Mouse (Mus musculus) heart, adult 18-20 months (tissue): ENCODE measurements around the gene Mab21l1. TPM values are rescaled to one million over a fixed set of nuclear protein-coding genes. Genes with fewer than 3 reads are reported as not detected.

Experiments
- DNase-seq, 2 experiments: peaks; one replicate each; pipeline ENCODE4 v3.0.0; 2021 to 2022; ENCODE audit warnings: mixed read lengths in 1 of 2
- long read RNA-seq, 2 experiments: library from polyadenylated mRNA; stranded (forward); transcript quantifications; one replicate each; pipeline ENCODE4 v2.0.0; 2021
- total RNA-seq, 2 experiments: library from RNA; stranded (reverse); gene quantifications; 2 replicates each; pipeline ENCODE4 v1.2.3; 2021

The Mab21l1 gene
- under 1 TPM in 1 of 2 experiments, not detected in 1; 0.10 TPM for total RNA-seq
- long read RNA-seq, experiment 1, result 0 reads
- long read RNA-seq, experiment 2, result 0 reads

DNA sequence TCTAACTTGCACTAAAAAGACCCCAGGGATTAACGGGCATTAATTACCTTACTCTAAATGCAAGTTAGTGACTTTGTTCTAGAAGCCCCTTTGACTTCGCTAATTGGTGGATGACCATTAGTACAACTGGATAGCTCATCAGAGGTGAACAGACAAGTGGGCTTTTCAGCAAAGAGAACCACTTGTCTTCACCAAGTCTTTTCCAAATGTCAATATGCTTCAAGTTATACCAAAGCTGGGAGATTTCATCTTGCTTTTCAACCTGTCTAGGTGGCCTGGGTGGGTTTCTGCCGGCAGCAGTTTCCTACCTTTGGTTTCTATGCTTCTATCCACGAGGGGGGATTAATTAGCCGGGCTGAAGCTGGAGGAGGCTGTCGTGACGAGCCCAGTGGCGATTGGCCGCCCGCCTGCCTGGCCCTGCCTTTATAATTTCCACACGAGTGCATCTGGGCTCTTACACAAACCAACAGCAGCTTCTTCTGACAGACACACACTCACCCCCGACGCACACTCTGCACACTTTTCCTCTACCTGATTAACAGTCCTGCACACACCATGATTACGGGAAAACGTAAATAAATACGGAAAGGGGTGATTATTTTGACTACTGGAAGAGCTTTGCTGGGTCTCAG, at the start of gene Mab21l1:
TSS of gene Mab21l1 (plus strand) at position 455 of the 632 bp plus-strand sequence.
- DNase-seq, result peak in 1 of 2 experiments; percentile 19

DNA sequence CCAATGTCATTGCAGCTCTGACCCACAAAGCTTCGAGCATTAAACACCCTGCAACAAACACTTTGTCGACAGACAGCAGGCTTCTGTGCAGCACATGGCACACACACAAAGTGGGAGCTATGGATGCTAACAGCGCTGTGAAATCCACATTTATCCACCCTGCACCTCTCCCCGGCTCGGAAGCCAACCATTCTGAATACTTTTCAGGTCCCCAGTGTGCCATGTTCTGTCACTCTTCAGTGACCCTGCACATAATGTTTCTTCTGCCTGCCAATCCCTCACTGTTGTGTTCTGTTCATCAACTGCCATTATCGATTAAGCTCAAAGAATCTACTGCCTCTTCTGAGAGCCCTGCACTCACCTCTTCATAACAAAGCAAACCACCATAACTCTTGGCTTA, 48.6 kb upstream of the Mab21l1 start:
- DNase-seq, result no peak

DNA sequence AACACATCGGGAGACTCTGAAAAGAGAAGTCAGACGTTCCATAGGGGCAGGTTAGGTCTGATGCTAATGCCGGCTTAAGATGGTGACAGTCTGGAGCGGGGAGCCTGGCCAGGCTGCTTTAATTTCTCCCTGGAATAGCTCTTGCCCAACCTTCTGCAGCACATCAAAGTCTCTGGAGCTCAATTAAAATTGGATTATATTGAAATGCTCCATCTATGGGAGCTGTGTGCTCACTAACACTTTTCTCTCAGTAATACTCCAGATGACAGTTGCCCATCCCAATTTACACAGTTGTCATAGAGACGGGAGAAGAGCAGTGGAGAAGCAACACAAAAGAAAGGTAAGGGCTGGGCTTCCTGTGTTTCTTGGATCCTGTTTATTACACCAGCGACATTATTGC, 40.9 kb upstream of the Mab21l1 start:
- DNase-seq, result no peak

GRCm38 (mm10) chr3:55742218-55742617, 40.1 kb upstream of the Mab21l1 start:
- no peak for DNase-seq

DNA sequence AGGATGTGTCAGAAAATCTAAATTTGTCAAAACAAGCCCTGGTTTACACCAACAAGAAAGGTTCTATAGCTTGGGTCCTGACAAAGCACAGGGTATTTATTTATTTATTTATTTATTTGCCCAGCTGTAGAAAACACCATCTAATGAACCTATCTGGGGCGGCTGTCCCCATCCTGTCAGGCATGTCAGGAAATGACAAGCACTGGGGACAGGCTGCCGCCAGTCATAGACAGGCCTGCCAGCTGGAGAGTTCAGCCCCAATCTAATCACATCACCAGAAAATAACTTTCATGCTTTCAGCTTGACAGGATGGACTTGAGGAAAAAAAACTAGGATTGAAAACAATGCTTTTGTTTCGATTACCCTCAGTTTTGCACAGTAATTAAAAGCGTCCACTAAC, 39.7 kb upstream of the Mab21l1 start:
- DNase-seq, result peak in 1 of 2 experiments; percentile 11

GRCm38 (mm10) chr3:55743885-55744284, 38.4 kb upstream of the Mab21l1 start:
- peak in 1 of 2 experiments; percentile 4 for DNase-seq

- DNase-seq, result no peak
These were observed 31.8 kb upstream of the Mab21l1 start for GRCm38 (mm10) chr3:55750445-55751065.

GRCm38 (mm10) chr3:55751363-55751762, 30.9 kb upstream of the Mab21l1 start:
- no peak for DNase-seq

DNA sequence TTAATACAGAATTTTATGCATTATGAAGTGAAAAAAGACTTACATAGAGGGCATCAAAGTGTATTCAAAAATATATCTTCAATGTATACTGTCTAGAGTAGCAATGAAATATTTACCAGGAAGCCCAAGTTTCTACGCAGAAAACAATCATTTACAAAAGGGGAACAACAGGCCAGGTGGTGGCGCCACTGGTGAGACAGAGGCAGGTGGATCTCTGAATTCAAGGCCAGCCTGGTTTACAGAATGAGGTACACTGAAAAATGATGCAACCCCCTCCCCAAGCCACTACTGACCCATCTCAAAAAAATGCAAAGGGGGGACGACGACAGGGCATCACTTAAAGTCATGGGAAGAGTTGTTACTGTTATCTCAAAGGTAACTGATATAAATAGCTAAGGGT, 29.8 kb upstream of the Mab21l1 start:
- DNase-seq, result no peak

DNA sequence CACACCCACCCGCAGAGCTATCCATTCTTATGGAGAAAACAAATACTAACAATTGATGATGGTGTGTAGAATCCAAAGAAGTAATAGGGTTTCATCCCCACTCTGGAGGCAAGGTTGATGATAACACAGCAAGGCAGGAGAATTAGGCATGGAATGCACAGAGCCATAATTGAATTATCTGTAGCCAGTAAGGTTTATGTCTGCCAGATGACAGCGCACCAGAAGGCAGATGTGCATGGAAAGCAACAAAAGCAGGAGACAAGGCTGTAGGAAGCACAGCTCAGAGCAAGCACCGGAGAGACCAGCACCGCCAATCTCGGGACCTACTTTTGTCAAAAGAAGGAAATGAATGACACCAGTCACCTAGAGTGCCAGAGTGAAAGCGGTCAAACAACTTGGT, 28.4 kb upstream of the Mab21l1 start:
- DNase-seq, result no peak

DNA sequence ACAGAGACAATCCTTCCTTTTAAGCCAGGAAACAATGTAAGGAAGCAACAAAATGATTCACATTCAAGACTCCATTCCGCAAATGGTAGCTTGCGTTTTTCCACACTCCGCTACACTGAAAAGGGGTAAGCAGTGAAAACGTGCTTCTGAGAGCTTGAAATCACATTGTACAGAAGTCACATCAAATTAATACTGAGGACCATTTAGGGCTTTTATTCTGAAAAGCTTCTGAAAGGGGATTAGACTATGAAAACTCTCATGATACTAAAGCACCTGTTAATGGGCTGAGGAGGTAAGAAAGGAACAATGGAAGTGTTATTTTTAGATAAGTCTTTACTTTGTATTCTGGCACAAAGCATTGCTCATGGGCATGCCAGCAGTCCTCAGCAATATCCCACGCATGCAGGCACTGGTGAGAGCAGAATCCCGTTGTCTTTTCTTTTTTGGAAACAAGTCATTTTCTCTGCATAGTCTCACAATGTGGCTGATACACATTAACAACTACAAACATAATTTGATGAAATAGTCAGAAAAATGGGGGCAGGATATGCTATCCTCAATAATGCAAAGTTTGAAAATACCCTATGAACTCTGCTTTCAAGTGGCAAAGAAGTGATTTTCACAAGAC, 27.2 kb upstream of the Mab21l1 start:
- no peak for DNase-seq

DNA sequence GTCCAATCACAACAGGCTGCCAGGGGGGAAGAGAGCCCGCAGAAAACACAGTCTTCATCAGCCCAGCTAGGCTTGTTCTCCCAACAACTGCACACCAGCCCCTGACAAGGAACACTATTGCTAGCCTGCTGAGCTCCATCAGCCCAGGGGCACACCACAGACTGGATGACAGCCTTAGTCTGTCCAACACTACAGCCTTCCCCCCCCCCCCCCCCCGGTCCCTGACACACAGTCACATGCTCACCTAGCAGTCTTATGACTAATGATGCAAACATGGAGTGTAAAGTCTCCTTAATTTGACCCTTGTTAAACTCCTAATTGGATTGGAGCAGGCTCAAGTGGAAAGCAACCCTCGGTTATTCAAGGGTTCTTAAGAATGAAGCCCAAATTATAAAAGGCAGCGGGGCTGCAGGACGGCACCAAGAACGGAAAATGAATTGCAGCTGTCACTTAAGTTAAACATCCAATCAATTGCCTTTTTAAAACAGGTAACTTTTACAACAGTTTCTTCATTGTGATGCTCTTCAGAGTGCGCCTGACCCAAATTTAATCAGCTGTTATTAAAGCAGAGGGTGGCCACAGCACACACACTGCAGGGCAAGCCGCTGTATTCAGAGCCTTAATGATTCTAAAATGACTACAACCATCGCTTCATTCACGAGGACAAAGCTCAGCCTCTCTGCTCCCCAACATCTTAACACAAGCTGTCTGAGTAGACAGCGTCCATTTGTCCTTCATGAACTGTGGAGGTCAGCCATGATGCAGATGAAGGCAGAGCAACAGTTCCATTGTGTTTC, 26.3 kb upstream of the Mab21l1 start:
- DNase-seq, result no peak

- DNase-seq, result no peak
These were observed 25.6 kb upstream of the Mab21l1 start for GRCm38 (mm10) chr3:55756602-55757190.

GRCm38 (mm10) chr3:55758297-55758696, 24.0 kb upstream of the Mab21l1 start:
- peak in 1 of 2 experiments; percentile 2 for DNase-seq

DNA sequence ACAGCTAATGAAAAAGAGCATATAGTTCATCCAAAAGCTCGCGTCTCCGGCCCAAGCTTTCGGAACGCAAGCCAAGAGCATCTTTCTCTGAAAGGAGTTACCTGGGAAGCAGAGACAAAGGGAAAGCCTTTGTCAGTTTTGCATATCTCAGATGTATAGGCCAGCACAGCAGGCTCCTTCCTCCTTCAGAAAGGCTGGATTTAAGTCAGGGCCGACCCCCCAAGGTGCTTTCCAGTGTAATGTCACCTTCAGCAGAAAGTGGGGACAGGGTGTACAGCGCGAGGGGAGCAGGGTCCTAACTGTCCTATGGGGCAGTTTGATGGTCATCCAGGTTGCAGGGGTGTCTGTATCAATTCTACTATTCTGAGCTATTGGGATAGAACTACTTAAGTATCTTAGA, 18.7 kb upstream of the Mab21l1 start:
- DNase-seq, result no peak

DNA sequence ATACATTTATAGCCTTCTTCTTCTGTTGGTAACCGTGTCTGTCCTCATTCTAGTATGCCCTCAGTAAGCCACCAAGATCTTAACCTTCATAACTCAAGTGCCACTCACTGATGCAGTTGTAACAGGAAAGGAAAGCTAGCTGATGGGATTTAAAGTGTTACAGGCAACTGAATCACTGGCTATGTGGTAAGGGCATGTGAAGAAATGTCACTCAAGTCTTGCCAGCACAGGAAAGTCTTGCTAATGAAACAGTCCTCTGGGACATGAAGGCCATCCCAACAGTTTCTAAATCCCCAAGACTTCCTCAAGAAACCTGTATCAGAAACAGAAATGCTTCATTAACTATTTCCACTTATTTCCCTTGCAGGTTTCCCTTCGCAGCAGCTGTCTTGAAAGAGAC, 13.7 kb upstream of the Mab21l1 start:
- no peak for DNase-seq

DNA sequence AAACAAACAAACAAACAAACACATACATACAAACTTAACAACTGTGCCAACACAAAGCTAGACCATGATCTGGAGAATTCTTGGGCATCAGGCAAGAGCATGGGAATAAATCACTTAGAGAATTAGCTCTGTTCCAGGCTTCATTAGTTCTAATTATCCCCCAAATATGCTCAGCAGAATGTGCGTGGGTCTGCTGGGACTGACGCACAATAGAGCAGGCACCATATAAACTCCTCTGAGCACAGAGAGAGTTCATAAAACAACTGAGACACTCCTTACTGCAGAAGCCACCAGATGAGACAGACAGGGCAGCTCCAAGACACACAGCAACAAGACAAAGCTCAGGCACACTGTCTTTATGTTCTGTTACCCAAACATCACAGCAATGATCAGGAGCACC, 13.0 kb upstream of the Mab21l1 start:
- DNase-seq, result no peak

DNA sequence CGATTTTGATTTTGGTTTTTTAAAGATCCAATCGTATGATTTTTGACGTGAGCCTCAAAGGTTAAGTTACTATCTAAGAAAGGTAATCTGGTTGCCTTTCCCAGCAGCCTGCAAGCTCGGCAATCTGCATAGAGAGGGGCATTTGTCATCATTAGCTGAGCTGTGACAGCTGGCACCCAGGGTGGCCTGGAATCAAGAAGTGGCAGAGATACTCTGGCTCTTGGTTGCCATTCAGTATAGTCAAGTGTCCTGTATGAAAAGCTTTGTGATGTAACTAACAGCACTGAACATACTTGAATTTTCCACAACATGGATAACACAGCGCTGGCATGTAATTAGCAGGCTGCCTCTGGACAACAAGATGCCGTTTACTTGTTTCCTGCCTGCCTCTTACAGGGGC, 8.1 kb upstream of the Mab21l1 start:
- no peak for DNase-seq

GRCm38 (mm10) chr3:55775245-55775644, 7.1 kb upstream of the Mab21l1 start:
- DNase-seq, result no peak

- DNase-seq, result no peak
These were observed 6.6 kb upstream of the Mab21l1 start for GRCm38 (mm10) chr3:55775753-55776152.

GRCm38 (mm10) chr3:55777501-55777900, 4.8 kb upstream of the Mab21l1 start:
- DNase-seq, result no peak
